Mouse (Mus musculus): ENCODE measurements at regions not wholly inside any gene's neighbourhood (a gene's known extent, or its start where the extent isn't known, plus 50 kb on each side); places are given as distances from the start of the nearest gene placed in this dataset.

- TF ChIP-seq CTCF (IDR thresholded peaks at IDR 0.05; ENCODE audit: low read depth, low read length) (no peak), POLR2A (IDR thresholded peaks at IDR 0.05; ENCODE audit: insufficient read depth, low read length) (no peak)
These were observed 682.7 kb upstream of the Pou3f3 start for GRCm38 (mm10) chr1:42012911-42013310.

Measured in ES-Bruce4 (cell line).